Mouse (Mus musculus): Measurements from ENCODE around the gene Pomgnt2.

GRCm38 (mm10) chr9:121983504-121983903 lies 13.4 kb downstream of the Pomgnt2 start:
- TF ChIP-seq ZC3H11A (IDR thresholded peaks at IDR 0.05; ENCODE audit: borderline replicate concordance, low read depth, low read length) (no peak), MAFK (IDR thresholded peaks at IDR 0.05; ENCODE audit: insufficient read depth, low read depth, low read length) (no peak), ZNF384 (IDR thresholded peaks at IDR 0.05; ENCODE audit: low read depth, low read length) (no peak), HCFC1 (IDR thresholded peaks at IDR 0.05; ENCODE audit: borderline replicate concordance, insufficient read depth, low read length) (no peak), CHD2 (IDR thresholded peaks at IDR 0.05; ENCODE audit: low read depth, low read length) (no peak)

Measured in ES-E14 (cell line).